Mouse (Mus musculus) CH12.LX (cell line): ENCODE results near the gene Ankra2.

Experiments used
- EP300 ChIP-seq: IDR thresholded peaks from 2 replicates; pipeline ENCODE4 v1.6.1; 2011; ENCODE audit warnings: low read length, improper control_type of control experiment
- SMC3 ChIP-seq: IDR thresholded peaks from 2 replicates; pipeline ENCODE4 v1.6.1; 2011; ENCODE audit warnings: low read depth, low read length, improper control_type of control experiment

- TF ChIP-seq SMC3: no peak
- no peak for TF ChIP-seq EP300
Observed at GRCm38 (mm10) chr13:98317911-98318310, 55.0 kb downstream of the Ankra2 start.
